In the genomic region with DNA sequence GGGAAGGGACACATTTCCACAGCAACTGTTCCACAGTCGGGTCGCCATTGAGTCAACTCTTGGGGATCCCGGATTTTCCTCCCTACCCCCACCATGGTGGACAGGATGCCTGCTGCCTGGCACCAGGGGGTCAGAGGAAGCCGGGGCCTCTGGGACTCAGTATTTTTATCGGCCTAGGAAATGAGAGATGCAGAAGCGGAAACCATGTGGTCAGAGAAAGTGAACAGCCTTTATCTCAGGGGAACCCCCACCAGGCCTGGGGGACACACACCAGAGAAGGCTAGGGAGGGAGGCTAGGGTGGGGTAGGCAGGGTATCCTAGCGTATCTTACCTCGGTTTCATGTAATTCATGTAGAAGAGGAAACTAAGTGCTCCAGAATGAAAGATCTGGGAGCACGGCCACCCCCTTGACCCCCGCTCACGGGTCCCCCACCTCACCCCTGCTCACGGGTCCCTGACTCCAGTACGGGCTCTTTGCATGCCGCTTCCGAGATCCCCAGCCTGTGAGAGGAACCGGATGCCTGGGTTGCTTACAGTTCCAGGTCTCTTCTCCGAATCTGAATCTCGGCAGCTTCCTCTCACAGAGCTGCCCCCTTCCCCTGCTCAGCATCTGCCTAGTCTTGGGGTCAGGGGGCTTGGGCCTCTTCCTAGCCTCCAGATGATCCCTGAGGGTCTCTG, we compare ENCODE assay signal across 8 mouse cellular contexts. TPM values are rescaled to one million over a fixed set of nuclear protein-coding genes. Genes with fewer than 3 reads are reported as not detected.
DNase-seq lines count a peak whose midpoint lies in the region; ATAC-seq and TF ChIP-seq lines count a peak whose summit lies in the region.

No protein-coding gene starts in this region.

- no peak for TF ChIP-seq RAD21 in MEL (IDR thresholded peaks at IDR 0.05; ENCODE audit: low read depth, low read length)

- DNase-seq in 416B (ENCODE audit: low read depth) = peak; percentile 94
- peak; percentile 85 for DNase-seq in MEL (ENCODE audit: low read depth, low spot score)
- peak; percentile 56 for DNase-seq in heart, postnatal 4 days
- DNase-seq in liver, postnatal 0 days = peak; percentile 59
- no peak for DNase-seq in embryo, embryonic 9.5 days (ENCODE audit: extremely low spot score)
- no peak for DNase-seq in cerebellum, adult 9-10 months
- no peak for DNase-seq in left cerebral cortex, adult 9 months (ENCODE audit: low spot score in 2 of 2)

- peak overlapping the region in 1 of 2 experiments; percentile 16; a peak in 1 of 4 replicates for H3K4me3 ChIP-seq in MEL (ENCODE audit: control insufficient read depth in 1 of 2, insufficient read depth in 1 of 2, low read depth in 2 of 2, low read length in 2 of 2)
- peak overlapping the region; percentile 19; the same call in 1 of the 2 replicates for H3K4me3 ChIP-seq in liver, postnatal 0 days (ENCODE audit: low read depth, low read length)

- H3K4me2 ChIP-seq in liver, postnatal 0 days (ENCODE audit: low read depth, low read length) = peak overlapping the region; percentile 56

- peaks cover 0 to 27% of the 10 kb centered on the region in 2 experiments; a peak in 3 of 4 replicates for H3K36me3 ChIP-seq in MEL (ENCODE audit: control insufficient read depth in 1 of 2, insufficient read depth in 2 of 2, low read length in 2 of 2)
- peaks cover 9% of the 10 kb centered on the region; the same call in 1 of the 2 replicates for H3K36me3 ChIP-seq in liver, postnatal 0 days (replicated peaks; ENCODE audit: insufficient read depth, low read length)

- peak; percentile 74 to 86 for TF ChIP-seq EP300 in MEL (IDR thresholded peaks at IDR 0.05; ENCODE audit: low read depth in 1 of 2, low read length in 2 of 2)
- TF ChIP-seq EP300 in liver, postnatal 0 days (IDR thresholded peaks at IDR 0.05; ENCODE audit: low read depth) = peak; percentile 58

- peak; percentile 69 for ATAC-seq in liver, postnatal 0 days
- ATAC-seq in frontal cortex, adult (ENCODE audit: low TSS enrichment) = no peak

- peak in 1 of 2 experiments; percentile 27; a peak in 1 of 4 replicates for TF ChIP-seq POLR2A in MEL (IDR thresholded peaks at IDR 0.05; ENCODE audit: control insufficient read depth in 1 of 2, insufficient read depth in 1 of 2, low read depth in 1 of 2, low read length in 2 of 2, poor library complexity in 1 of 2)

- H3K27me3 ChIP-seq in MEL (ENCODE audit: control insufficient read depth in 1 of 2, insufficient read depth in 2 of 2, low read length in 2 of 2) = no peaks in the 10 kb centered on the region
- peaks cover 4% of the 10 kb centered on the region; the same call in 1 of the 2 replicates for H3K27me3 ChIP-seq in liver, postnatal 0 days (ENCODE audit: insufficient read depth, low read length)

- peaks cover 6 to 30% of the 10 kb centered on the region in 2 experiments for H3K4me1 ChIP-seq in MEL (ENCODE audit: control insufficient read depth in 1 of 2, insufficient read depth in 2 of 2, low read length in 2 of 2)
- peaks cover 36% of the 10 kb centered on the region for H3K4me1 ChIP-seq in liver, postnatal 0 days (ENCODE audit: insufficient read depth)

- 19% methylated on average over 18 of the region's 18 CpGs for WGBS in liver, postnatal 0 days (ENCODE audit: insufficient replicate concordance)

- peak overlapping the region; percentile 94 for H3K27ac ChIP-seq in MEL (ENCODE audit: control insufficient read depth, low read depth, low read length)
- peak overlapping the region; percentile 80 for H3K27ac ChIP-seq in liver, postnatal 0 days (ENCODE audit: low read depth)

- H3K9ac ChIP-seq in MEL (ENCODE audit: control insufficient read depth, low read depth, low read length, poor library complexity, severe bottlenecking) = peak overlapping the region; percentile 61
- no peak overlapping the region; the same call in none of the 2 replicates for H3K9ac ChIP-seq in liver, postnatal 0 days (replicated peaks)

- no peaks in the 10 kb centered on the region; the same call in 1 of the 2 replicates for H3K79me2 ChIP-seq in MEL (ENCODE audit: control insufficient read depth, insufficient read depth, low read length, poor library complexity)

- TF ChIP-seq CTCF in MEL (IDR thresholded peaks at IDR 0.05 in 2 of 3, conservative IDR thresholded peaks at IDR 0.05 in 1 of 3; ENCODE audit: control insufficient read depth in 1 of 3, insufficient read depth in 1 of 3, low read depth in 2 of 3, low read length in 3 of 3, poor library complexity in 1 of 3, severe bottlenecking in 1 of 3) = no peak
- TF ChIP-seq CTCF in liver, postnatal 0 days (IDR thresholded peaks at IDR 0.05; ENCODE audit: low read depth) = no peak

- H3K9me3 ChIP-seq in MEL (replicated peaks; ENCODE audit: insufficient read depth, low read length) = no peaks in the 10 kb centered on the region
- no peaks in the 10 kb centered on the region for H3K9me3 ChIP-seq in liver, postnatal 0 days (ENCODE audit: low read length)

TF ChIP-seq in MEL, 35 proteins besides CTCF, POLR2A, EP300 and RAD21 (continues in another document):
- TF ChIP-seq USF2 (IDR thresholded peaks at IDR 0.05; ENCODE audit: borderline replicate concordance in 1 of 2, insufficient read depth in 1 of 2, low read depth in 1 of 2, low read length in 2 of 2) = no peak
- peak; percentile 36; the same call in 1 of the 2 replicates for TF ChIP-seq RCOR1 (IDR thresholded peaks at IDR 0.05; ENCODE audit: low read depth, low read length)
- TF ChIP-seq MYB (IDR thresholded peaks at IDR 0.05; ENCODE audit: low read depth, low read length) = no peak
- TF ChIP-seq JUND (IDR thresholded peaks at IDR 0.05; ENCODE audit: low read depth, low read length) = no peak
- TF ChIP-seq HCFC1 (IDR thresholded peaks at IDR 0.05; ENCODE audit: low read depth, low read length) = no peak
- peak; percentile 52 for TF ChIP-seq MAX (IDR thresholded peaks at IDR 0.05; ENCODE audit: low read length)
- TF ChIP-seq UBTF (IDR thresholded peaks at IDR 0.05; ENCODE audit: borderline replicate concordance, insufficient read depth, low read depth, low read length) = no peak
- TF ChIP-seq ZMIZ1 (IDR thresholded peaks at IDR 0.05; ENCODE audit: low read depth, low read length) = no peak
- peak; percentile 43; the same call in 1 of the 2 replicates for TF ChIP-seq MXI1 (IDR thresholded peaks at IDR 0.05; ENCODE audit: low read depth, low read length)
- TF ChIP-seq E2F4 (IDR thresholded peaks at IDR 0.05; ENCODE audit: borderline replicate concordance, low read depth, low read length) = no peak
- peak; percentile 81 for TF ChIP-seq SIN3A (IDR thresholded peaks at IDR 0.05; ENCODE audit: low read length)
- peak; percentile 83; the same call in 1 of the 2 replicates for TF ChIP-seq MAZ (IDR thresholded peaks at IDR 0.05; ENCODE audit: low read depth, low read length)
- no peak for TF ChIP-seq POLR2AphosphoS2 (IDR thresholded peaks at IDR 0.05; ENCODE audit: low read length)
- TF ChIP-seq SMC3 (IDR thresholded peaks at IDR 0.05; ENCODE audit: low read depth, low read length) = no peak
- TF ChIP-seq GABPA (IDR thresholded peaks at IDR 0.05; ENCODE audit: low read depth, low read length) = no peak
- peak; percentile 75 for TF ChIP-seq GATA1 (IDR thresholded peaks at IDR 0.05; ENCODE audit: low read depth, low read length)
- no peak for TF ChIP-seq ZNF384 (IDR thresholded peaks at IDR 0.05; ENCODE audit: low read depth, low read length)
- TF ChIP-seq TAL1 (IDR thresholded peaks at IDR 0.05; ENCODE audit: low read length) = peak; percentile 66
- 0 out of 2 replicates have a peak, but pooled peaks have one; percentile 12 for TF ChIP-seq TBP (IDR thresholded peaks at IDR 0.05; ENCODE audit: low read depth, low read length)
- 0 out of 2 replicates have a peak, but pooled peaks have one; percentile 20 for TF ChIP-seq ELF1 (IDR thresholded peaks at IDR 0.05; ENCODE audit: low read depth, low read length)
- TF ChIP-seq USF1 (IDR thresholded peaks at IDR 0.05; ENCODE audit: low read depth, low read length) = peak; percentile 55; the same call in 1 of the 2 replicates
- TF ChIP-seq CHD1 (IDR thresholded peaks at IDR 0.05; ENCODE audit: low read depth, low read length) = no peak
- no peak for TF ChIP-seq KAT2A (conservative IDR thresholded peaks at IDR 0.05; ENCODE audit: low read depth, low read length)
- no peak for TF ChIP-seq POLR2AphosphoS5 (IDR thresholded peaks at IDR 0.05; ENCODE audit: borderline replicate concordance, low read depth, low read length)

RNA-seq across cellular contexts. Expression of a gene that starts 2.0 kb away (rescaled TPM):
- total RNA-seq in MEL (2012; rRNA removed) = not detected in 2 replicates
- under 1 TPM in 1 of 2 experiments, not detected in 1; 0.58 TPM for polyA plus RNA-seq in MEL (2012; ENCODE audit: insufficient read depth in 1 of 2, insufficient read length in 2 of 2, low read depth in 1 of 2, low replicate concordance in 2 of 2, missing spikeins in 1 of 2)
- under 1 TPM in 1 of 2 experiments, not detected in 1; 0.52 TPM for total RNA-seq in heart, postnatal 4 days (2021)
- 0.22 TPM in 2 replicates for polyA plus RNA-seq in liver, postnatal 0 days (2015; fragmentation: Nextera tagmentation; extraction: Ambion mirVana)

RNA-seq across cellular contexts. Expression of a gene that starts 13.5 kb away (rescaled TPM):
- not detected in 2 replicates for total RNA-seq in MEL (2012; rRNA removed)
- polyA plus RNA-seq in MEL (2012; ENCODE audit: insufficient read depth in 1 of 2, insufficient read length in 2 of 2, low read depth in 1 of 2, low replicate concordance in 2 of 2, missing spikeins in 1 of 2) = under 1 TPM in 1 of 2 experiments, not detected in 1; 0.24 TPM
- under 1 TPM; 0.26 to 0.32 TPM for total RNA-seq in heart, postnatal 4 days (2021)
- polyA plus RNA-seq in liver, postnatal 0 days (2015; fragmentation: Nextera tagmentation; extraction: Ambion mirVana) = not detected in 2 replicates

RNA-seq across cellular contexts. Expression of a gene that starts 14.8 kb away (rescaled TPM):
- total RNA-seq in MEL (2012; rRNA removed) = 0.46 and 0.56 TPM in 2 replicates
- polyA plus RNA-seq in MEL (2012; ENCODE audit: insufficient read depth in 1 of 2, insufficient read length in 2 of 2, low read depth in 1 of 2, low replicate concordance in 2 of 2, missing spikeins in 1 of 2) = 1 to 10 TPM in 1 of 2 experiments, not detected in 1; 4.7 TPM
- 1 to 10 TPM; 8.0 to 9.3 TPM for total RNA-seq in heart, postnatal 4 days (2021)
- polyA plus RNA-seq in liver, postnatal 0 days (2015; fragmentation: Nextera tagmentation; extraction: Ambion mirVana) = 0.98 and 1.3 TPM in 2 replicates

RNA-seq across cellular contexts. Expression of a gene that starts 16.8 kb away (rescaled TPM):
- 0.95 and 1.2 TPM in 2 replicates for total RNA-seq in MEL (2012; rRNA removed)
- polyA plus RNA-seq in MEL (2012; ENCODE audit: insufficient read depth in 1 of 2, insufficient read length in 2 of 2, low read depth in 1 of 2, low replicate concordance in 2 of 2, missing spikeins in 1 of 2) = 1 to 10 TPM in 1 of 2 experiments, not detected in 1; 2.0 TPM
- total RNA-seq in heart, postnatal 4 days (2021) = 1 to 10 TPM in 1 of 2 experiments, under 1 TPM in 1; 0.76 to 1.3 TPM
- 0.59 and 0.75 TPM in 2 replicates for polyA plus RNA-seq in liver, postnatal 0 days (2015; fragmentation: Nextera tagmentation; extraction: Ambion mirVana)

RNA-seq across cellular contexts. Expression of a gene that starts 16.9 kb away (rescaled TPM):
- 10.1 and 10.3 TPM in 2 replicates for total RNA-seq in MEL (2012; rRNA removed)
- 10 to 100 TPM in 1 of 2 experiments, not detected in 1; 26.0 TPM for polyA plus RNA-seq in MEL (2012; ENCODE audit: insufficient read depth in 1 of 2, insufficient read length in 2 of 2, low read depth in 1 of 2, low replicate concordance in 2 of 2, missing spikeins in 1 of 2)
- 10 to 100 TPM; 10.8 to 11.0 TPM for total RNA-seq in heart, postnatal 4 days (2021)
- polyA plus RNA-seq in liver, postnatal 0 days (2015; fragmentation: Nextera tagmentation; extraction: Ambion mirVana) = 4.1 and 4.4 TPM in 2 replicates

Comparison
In these comparisons a context has a peak if more than half of its experiments do, and no peak if none do; other contexts are left out.
1. DNase-seq: peak in 416B (single experiment), MEL (single experiment), heart, postnatal 4 days (single experiment) and liver, postnatal 0 days (single experiment); none in embryo, embryonic 9.5 days (single experiment), cerebellum, adult 9-10 months (single experiment) and left cerebral cortex, adult 9 months (0 of 2).